Mouse (Mus musculus) bone marrow, adult 2 months (tissue): ENCODE results near the gene Wfikkn1. TPM values are rescaled to one million over a fixed set of nuclear protein-coding genes. Genes with fewer than 3 reads are reported as not detected.

Experiments
- H3K27ac ChIP-seq: fragments of 200-500 bp; 2 replicates; pipeline ENCODE4 v1.5.1; 2012; ENCODE audit warnings: low read depth, mild to moderate bottlenecking, control low read depth, inconsistent platforms, low read length; ENCODE audit not compliant: control insufficient read depth, poor library complexity, insufficient read depth
- H3K4me1 ChIP-seq: fragments of 200-500 bp; 2 replicates; pipeline ENCODE4 v1.6.1; 2011; ENCODE audit warnings: low read length; ENCODE audit not compliant: control insufficient read depth, insufficient read depth
- H3K4me3 ChIP-seq: fragments of 200-500 bp; replicated peaks from 2 replicates; pipeline ENCODE3; 2011; ENCODE audit warnings: mild to moderate bottlenecking, low read depth, low read length, control low read depth; ENCODE audit not compliant: control insufficient read depth
- CTCF ChIP-seq: fragments of 200-500 bp; IDR thresholded peaks from 2 replicates; pipeline ENCODE4 v1.5.1; 2011; ENCODE audit warnings: low read length, control low read depth; ENCODE audit not compliant: control insufficient read depth, insufficient read depth
- POLR2A ChIP-seq: fragments of 200-500 bp; IDR thresholded peaks from 2 replicates; pipeline ENCODE4 v1.6.1; 2011; ENCODE audit warnings: low read depth, mild to moderate bottlenecking, control low read depth, low read length, borderline replicate concordance; ENCODE audit not compliant: control insufficient read depth
- WGBS: fragments of 180-500 bp; shearing (Covaris S2); methylation state at CpG from one replicate; pipeline ENCODE4 v1.1.7; 2018; 5-methylcytosine and 5-hydroxymethylcytosine counted together
- polyA plus RNA-seq: library from polyadenylated mRNA; stranded (reverse); fragments of >200 nt; gene quantifications from 2 replicates; pipeline ENCODE4 v1.2.4, GENCODE M21; 2011; ENCODE audit warnings: low replicate concordance; ENCODE audit not compliant: missing spikeins, insufficient read depth, insufficient read length

Wfikkn1 gene
- polyA plus RNA-seq, result 1.6 and 2.2 TPM in 2 replicates

GRCm38 (mm10) chr17:25880196-25880910 lies at the start of gene Wfikkn1:
TSS of gene Wfikkn1 (minus strand) at chr17:25880858.
- Histone ChIP-seq H3K4me3 (no peak within 1 kb of the TSS), H3K4me1 (peaks cover 5% of the 10 kb centered on the region), H3K27ac (no peak within 1 kb of the TSS)
- TF ChIP-seq CTCF (no peak), POLR2A (no peak)
- 71% methylated on average over 5 of the region's 5 CpGs for WGBS

- no peak overlapping the region for H3K27ac ChIP-seq
- no peaks in the 10 kb centered on the region for H3K4me1 ChIP-seq
- 83% methylated on average over 2 of the region's 2 CpGs for WGBS
- TF ChIP-seq POLR2A (no peak), CTCF (no peak)
- H3K4me3 ChIP-seq, result no peak overlapping the region
These were observed 44.7 kb upstream of the Wfikkn1 start for GRCm38 (mm10) chr17:25925348-25925747.

DNA sequence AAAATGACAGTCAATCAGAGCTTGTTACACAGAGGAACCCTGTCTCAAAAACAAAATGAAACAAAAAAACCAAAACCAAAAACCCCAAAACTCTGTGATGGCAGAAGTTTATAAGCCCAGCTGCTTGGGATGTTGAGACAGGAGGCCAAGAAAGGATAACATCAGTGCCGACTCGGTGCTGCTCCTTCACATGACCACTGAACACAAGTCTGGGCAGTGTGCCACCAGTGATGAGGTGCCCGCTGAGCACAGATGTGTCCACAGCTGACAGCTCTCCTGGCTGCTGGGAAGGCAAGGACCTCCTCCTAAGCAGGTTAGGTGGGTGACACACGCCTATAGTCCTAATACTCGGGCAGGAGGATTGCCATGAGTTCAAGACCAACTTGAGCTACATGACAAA lies 41.5 kb upstream of the Wfikkn1 start:
- H3K4me3 ChIP-seq, result no peak overlapping the region
- no peak overlapping the region for H3K27ac ChIP-seq
- 40% methylated on average over 5 of the region's 5 CpGs for WGBS
- TF ChIP-seq POLR2A (no peak), CTCF (no peak)
- H3K4me1 ChIP-seq, result peaks cover 2% of the 10 kb centered on the region; the same call in 1 of the 2 replicates

- TF ChIP-seq CTCF (0 out of 2 replicates have a peak, but pooled peaks have one; percentile 8), POLR2A (peak; percentile 43; the same call in 1 of the 2 replicates)
- WGBS, result under 1% methylated on average over 40 of the region's 40 CpGs
- Histone ChIP-seq H3K27ac (peak overlapping the region; percentile 94), H3K4me3 (peak overlapping the region; percentile 88), H3K4me1 (peaks cover 2% of the 10 kb centered on the region; the same call in 1 of the 2 replicates)
These were observed 39.4 kb upstream of the Wfikkn1 start for GRCm38 (mm10) chr17:25919786-25920642.

DNA sequence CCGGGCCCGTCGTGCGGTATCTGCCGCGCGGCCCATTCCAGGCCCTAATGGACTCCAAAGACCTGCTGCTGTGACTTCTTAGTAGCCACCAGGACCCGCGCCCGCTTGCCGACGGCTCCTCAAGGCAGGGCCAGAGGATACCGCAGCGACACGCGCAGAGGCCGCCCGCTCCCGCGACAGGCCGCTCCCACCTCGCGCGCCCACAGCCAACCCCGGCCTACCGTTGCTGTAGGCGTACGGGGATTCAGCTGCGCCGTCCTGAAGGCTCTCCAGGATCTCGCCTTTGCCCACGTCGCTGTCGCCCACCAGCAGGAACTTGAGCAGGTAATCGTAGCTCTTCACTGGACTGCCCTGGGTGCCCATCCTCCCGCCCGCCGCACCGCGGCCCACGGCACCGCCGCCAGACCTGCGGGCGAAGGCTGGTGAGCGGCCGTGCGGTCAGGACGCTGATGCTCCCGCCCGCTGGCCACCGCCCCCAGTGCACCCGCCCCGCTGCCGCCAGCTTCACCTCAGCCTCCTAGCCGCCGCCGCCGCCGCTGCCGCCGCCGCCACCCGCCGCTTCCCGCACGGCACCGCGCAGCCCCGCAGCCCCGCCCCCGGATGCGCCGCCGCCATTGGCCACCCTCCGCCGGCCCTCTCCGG lies 38.6 kb upstream of the Wfikkn1 start, which contains the start of gene Rab40c:
Gene Rab40c, minus strand, starts transcription at position 584 of the 642 bp plus-strand sequence.
- TF ChIP-seq CTCF, result no peak
- TF ChIP-seq POLR2A, result no peak
- H3K4me3 ChIP-seq, result peak within 1 kb of the TSS; percentile 100
- peak within 1 kb of the TSS; percentile 94 for H3K27ac ChIP-seq
- WGBS, result under 1% methylated on average over 59 of the region's 78 CpGs
- H3K4me1 ChIP-seq, result peaks cover 2% of the 10 kb centered on the region; the same call in 1 of the 2 replicates

GRCm38 (mm10) chr17:25918037-25918750 lies 37.5 kb upstream of the Wfikkn1 start:
- WGBS, result 84% methylated on average over 9 of the region's 9 CpGs
- Histone ChIP-seq H3K27ac (no peak overlapping the region), H3K4me1 (peaks cover 4% of the 10 kb centered on the region; the same call in 1 of the 2 replicates), H3K4me3 (no peak overlapping the region)
- no peak for TF ChIP-seq POLR2A
- TF ChIP-seq CTCF, result no peak

- Histone ChIP-seq H3K27ac (no peak overlapping the region), H3K4me1 (peaks cover 4% of the 10 kb centered on the region; the same call in 1 of the 2 replicates), H3K4me3 (no peak overlapping the region)
- TF ChIP-seq CTCF, result no peak
- no peak for TF ChIP-seq POLR2A
- WGBS, result 73% methylated on average over 8 of the region's 8 CpGs
These were observed 36.4 kb upstream of the Wfikkn1 start for GRCm38 (mm10) chr17:25916931-25917647.
